Mouse (Mus musculus): Measurements from ENCODE around the gene Kpna6.
A peak's percentile ranks its signal among the peaks of the same experiment; 100 is the strongest.

Kpna6 gene

DNA sequence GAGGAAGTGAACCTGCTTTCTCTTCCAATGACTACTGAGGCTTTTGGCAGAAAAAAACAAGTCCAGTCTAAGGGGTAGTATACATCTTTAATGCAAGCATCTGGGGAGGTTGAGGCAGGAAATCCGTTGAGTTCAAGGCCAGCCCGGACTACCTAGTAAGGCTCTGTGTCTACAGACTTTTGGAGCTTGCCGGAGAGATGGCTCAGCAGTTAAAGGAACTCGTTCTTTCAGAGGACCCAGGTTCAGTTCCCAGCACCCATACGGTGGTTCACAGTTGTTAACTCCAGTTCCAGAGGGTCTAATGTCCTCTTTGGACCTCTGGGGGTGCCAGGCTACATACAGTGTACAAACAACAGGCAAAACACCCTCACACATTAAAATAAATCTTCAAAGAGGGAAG is 54.5 kb downstream of the Kpna6 start:
- no peak for DNase-seq (ENCODE audit: extremely low spot score, low spot score)

DNA sequence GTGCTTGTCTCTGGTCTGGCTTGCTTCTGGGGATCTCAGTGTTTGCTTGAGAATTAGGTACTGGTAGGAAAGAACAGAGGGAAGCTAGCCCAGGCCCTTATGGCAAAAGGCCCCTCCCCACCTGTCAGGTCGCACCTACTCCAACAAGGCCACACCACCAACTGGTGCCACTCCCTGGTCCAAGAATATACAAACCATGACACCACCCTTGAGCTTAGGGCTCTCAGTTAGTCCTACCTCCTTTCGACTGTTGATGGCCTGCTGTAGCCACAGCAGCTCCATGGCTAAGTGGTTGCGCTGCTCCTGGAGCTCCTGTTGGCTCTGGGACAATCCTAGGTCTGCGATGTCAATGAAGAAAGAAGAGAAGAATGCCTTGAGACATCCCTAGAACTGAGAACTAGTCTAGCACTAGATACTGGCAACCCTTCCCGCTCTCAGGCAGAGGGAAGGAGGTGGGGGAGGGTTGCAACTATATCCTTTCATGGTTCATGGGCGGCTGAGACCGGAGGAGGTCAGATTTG is 55.4 kb downstream of the Kpna6 start:
- DNase-seq (ENCODE audit: extremely low spot score, low spot score): no peak

DNA sequence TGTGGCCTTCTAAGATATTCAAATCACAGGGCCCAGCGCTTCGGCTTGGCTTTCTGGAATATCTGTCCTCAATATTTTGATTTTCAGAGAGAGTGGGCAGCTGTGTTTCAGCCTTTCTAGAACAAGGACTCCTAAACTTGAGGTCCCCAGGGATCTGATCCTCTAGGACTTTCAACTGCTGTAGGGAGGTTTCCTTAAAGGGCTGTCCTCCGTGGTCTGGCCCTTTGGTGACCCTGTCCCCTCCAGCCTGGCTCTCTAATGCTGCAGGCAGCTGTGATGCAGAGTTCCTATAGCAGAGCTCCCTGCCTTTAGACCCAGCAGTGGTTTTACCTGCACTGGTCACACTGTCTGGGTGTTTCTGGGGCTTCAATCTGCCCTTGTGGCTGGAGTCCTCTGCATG is 55.9 kb downstream of the Kpna6 start:
- no peak for DNase-seq (ENCODE audit: extremely low spot score, low spot score)

DNA sequence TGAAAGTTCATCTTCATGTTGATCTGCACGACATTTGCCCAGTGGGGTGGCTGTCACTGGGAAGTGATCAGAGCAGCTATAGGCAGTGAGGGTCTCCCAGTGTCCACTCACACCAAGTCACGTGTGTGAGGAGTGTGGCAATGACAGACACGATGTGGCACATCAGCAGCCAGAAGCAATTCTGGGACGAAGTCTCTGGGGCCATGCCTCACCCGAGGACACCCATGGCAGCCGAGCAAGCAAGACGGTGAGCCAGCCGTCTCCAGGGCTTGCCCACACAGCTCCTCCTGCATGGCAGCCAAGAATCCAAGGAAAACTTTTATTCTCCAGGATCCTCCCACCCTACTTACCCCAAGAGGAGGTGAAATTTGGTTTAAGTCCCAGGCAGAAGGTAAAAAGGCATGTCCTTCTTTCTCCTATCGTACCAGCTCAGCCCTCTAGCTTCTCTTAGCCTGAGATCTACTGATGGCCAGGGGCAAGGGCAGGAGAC is 56.7 kb downstream of the Kpna6 start:
- no peak for DNase-seq (ENCODE audit: extremely low spot score, low spot score)

DNA sequence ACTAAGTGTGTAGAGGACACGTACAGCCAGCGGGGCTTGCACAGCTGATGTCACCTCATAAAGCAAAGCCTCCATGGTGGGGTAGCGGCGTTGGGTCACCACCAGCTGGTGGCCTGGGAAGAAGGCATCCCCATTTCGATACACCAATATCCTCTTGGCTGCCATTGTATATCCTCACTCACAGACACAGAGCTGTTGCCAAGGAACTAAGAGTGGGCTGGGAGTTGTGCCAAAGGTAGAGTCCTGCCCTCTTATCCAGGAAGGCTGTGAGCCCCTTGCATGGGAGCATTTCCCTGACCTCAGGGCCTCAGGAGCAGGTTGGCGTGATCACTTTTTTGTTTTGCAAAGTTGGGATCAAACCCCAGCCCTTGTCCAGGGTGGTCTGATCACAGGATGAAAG is 58.5 kb downstream of the Kpna6 start, which contains the start of gene Dcdc2b:
Dcdc2b (minus strand) TSS at position 165 of the 400 bp plus-strand sequence.
- DNase-seq (ENCODE audit: extremely low spot score, low spot score): no peak

DNA sequence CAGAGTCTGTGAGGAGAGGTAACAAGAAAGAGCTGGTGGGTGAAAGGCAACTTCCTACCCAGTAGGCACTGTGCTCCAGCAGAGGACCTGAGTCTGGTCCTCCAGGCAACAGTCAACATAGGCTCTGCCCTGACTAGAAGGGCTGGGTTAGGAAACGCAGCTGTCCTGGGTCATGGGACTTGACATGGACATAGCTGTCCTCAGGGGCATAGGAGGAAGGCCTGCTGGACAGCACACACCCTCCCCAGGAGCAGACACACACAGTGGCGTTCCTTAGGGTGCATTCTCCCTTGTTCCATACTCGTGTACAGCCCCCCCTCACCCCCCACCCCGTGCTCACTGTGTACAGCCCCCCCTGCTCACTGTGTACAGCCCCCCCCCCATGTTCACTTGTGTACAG is 62.1 kb downstream of the Kpna6 start:
- no peak for DNase-seq (ENCODE audit: extremely low spot score, low spot score)

DNA sequence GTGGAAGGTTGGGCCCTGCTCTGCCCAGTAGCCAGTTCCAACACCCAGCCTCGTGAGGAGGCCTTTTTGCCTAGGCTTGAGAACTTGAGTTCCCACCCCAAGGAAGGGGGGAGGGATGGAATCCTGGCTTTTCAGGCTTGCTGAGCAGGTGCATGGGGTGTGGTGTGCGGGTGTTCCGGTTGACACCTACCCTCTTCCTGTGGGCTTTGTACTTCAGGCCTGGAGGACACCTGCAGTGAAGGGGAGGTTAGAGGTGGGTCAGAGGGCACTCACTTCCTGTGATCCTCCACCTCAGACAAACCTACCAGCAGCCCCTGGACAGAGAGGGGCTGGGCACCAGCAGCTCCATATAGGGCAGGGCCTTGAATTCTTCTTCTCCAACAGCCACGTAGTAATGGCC is 62.5 kb downstream of the Kpna6 start:
- DNase-seq (ENCODE audit: extremely low spot score, low spot score): no peak

DNA sequence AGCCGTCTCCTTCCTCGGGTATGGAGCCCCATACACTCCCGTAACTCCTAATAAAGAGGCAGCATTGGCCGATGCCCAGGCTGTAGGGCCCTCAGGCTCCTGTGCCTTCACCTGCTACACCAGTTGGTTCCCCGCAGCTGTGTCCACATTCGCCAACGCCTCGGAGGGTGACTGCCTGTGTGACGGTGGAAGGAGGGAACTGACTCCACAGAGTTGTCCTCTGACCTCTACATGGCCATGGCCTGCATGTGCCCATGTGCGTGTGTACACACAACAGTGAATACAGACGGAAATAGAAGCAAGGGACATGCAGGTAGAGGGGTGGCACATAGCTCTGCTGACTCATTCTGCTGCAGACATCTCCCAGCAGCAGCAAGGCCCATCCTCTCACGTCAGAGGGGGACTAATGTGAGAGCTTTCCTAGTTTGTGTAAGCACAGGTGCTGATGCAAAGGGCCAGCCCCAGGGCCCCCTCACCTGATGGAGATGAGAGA is 63.4 kb downstream of the Kpna6 start:
- no peak for DNase-seq (ENCODE audit: extremely low spot score, low spot score)

DNA sequence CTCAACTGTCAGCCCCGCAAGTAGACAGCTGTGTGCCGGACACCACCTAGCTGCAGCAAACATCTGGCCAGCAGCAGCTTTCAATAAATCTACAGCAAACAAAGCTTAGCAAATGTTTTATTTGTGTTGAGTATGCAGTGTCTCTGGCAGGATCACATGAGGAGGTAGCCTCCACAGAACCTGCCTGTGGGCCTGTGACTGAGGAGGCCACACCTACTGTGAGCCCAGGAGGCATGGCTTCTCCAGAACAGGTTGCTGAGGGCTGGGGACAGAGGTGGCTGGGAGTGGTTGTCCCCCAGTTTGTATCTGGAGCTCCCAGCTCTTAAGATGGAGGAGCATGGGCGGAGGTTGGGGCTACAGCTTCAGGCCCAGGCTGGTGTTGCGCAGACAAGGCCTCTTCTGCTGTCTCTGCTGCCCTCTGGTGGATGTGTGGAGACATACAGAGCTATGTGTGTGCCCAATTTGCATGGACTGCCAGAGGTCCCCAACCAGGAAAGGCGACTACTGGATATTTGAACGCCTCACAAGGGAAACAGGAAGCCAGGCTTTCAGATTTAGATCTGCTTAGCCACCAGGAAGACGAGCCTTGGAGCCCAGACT is 64.0 kb downstream of the Kpna6 start:
- DNase-seq (ENCODE audit: extremely low spot score, low spot score): peak; percentile 84

DNA sequence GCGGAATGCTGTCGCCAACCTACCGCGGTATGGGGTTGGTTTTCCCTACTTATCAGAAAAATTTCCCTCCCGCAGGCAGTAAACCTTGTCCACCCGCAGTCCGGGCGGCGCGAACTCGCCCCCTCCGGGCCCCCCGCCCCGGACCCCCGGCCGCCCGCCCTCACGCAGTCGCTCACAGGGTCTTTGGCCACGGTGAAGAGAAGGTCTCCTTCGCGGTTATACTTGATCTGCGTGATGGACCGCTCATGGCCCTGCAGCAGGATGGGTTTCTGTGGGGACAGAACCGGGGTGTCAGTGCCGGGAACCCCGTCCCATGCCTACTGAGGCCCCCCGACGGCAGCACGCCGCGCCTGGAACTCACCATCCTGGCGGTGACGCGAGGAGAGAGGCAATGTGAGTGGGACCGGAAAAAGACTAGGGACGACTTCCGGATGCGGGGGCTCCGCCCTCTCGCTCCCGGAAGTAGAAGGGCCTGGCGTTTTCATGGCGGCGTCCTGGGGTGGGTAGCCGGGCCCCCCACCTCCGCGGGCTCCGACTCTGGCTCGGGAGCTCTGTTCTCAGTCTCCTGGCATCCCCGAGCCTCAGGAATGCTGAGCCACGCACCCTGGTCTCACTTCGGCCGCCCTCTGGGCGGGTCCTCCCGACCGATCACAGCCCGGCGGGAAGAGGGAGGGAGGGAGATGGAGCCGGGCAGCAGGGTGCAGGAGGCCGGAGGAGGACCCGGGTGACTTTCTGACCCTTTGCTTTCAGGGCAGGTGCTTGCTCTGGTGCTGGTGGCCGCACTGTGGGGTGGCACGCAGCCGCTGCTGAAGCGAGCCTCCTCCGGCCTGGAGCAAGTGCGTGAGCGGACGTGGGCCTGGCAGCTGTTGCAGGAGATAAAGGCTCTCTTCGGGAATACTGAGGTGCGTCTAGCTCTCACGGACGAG is 72.1 kb downstream of the Kpna6 start, which contains the start of the genes Eif3i and Tmem234:
Eif3i (minus strand) TSS at position 416 of the 926 bp plus-strand sequence.
Tmem234 (plus strand) TSS at position 436 of the 926 bp plus-strand sequence.
- DNase-seq (ENCODE audit: extremely low spot score, low spot score): peak; percentile 88
